Mouse (Mus musculus): ENCODE data around the gene Brd3. TPM values are rescaled to one million over a fixed set of nuclear protein-coding genes. Genes with fewer than 3 reads are reported as not detected.

Gene Brd3
- total and polyA plus RNA-seq, 3 experiments, result 10.7 to 46.9 (median 38.7) TPM

GRCm38 (mm10) chr2:27408194-27408593 lies 99.3 kb downstream of the Brd3 start:
- Histone ChIP-seq H3K4me1 (ENCODE audit: control insufficient read depth in 1 of 2, insufficient read depth in 2 of 2, low read length in 2 of 2) (peaks cover 0 to 7% of the 10 kb centered on the region in 2 experiments; a peak in 3 of 4 replicates), H3K9ac (ENCODE audit: control insufficient read depth, low read depth, low read length, poor library complexity, severe bottlenecking) (no peak overlapping the region), H3K4me3 (ENCODE audit: control insufficient read depth in 1 of 2, insufficient read depth in 1 of 2, low read depth in 2 of 2, low read length in 2 of 2) (no peak overlapping the region), H3K79me2 (ENCODE audit: control insufficient read depth, insufficient read depth, low read length, poor library complexity) (no peaks in the 10 kb centered on the region), H3K27me3 (ENCODE audit: control insufficient read depth in 1 of 2, insufficient read depth in 2 of 2, low read length in 2 of 2) (no peaks in the 10 kb centered on the region), H3K9me3 (replicated peaks; ENCODE audit: insufficient read depth, low read length) (no peaks in the 10 kb centered on the region), H3K36me3 (ENCODE audit: control insufficient read depth in 1 of 2, insufficient read depth in 2 of 2, low read length in 2 of 2) (no peaks in the 10 kb centered on the region), H3K27ac (ENCODE audit: control insufficient read depth, low read depth, low read length) (no peak overlapping the region)
- no peak for TF ChIP-seq MAZ (IDR thresholded peaks at IDR 0.05; ENCODE audit: low read depth, low read length)
- TF ChIP-seq MAFK (IDR thresholded peaks at IDR 0.05; ENCODE audit: borderline replicate concordance, low read depth, low read length), result no peak
- TF ChIP-seq RCOR1 (IDR thresholded peaks at IDR 0.05; ENCODE audit: low read depth, low read length), result no peak
- no peak for TF ChIP-seq MYB (IDR thresholded peaks at IDR 0.05; ENCODE audit: low read depth, low read length)
- TF ChIP-seq USF1 (IDR thresholded peaks at IDR 0.05; ENCODE audit: low read depth, low read length), result no peak
- TF ChIP-seq JUND (IDR thresholded peaks at IDR 0.05; ENCODE audit: low read depth, low read length), result no peak
- TF ChIP-seq BHLHE40 (IDR thresholded peaks at IDR 0.05; ENCODE audit: borderline replicate concordance, low read depth, low read length), result no peak
- no peak for TF ChIP-seq ZMIZ1 (IDR thresholded peaks at IDR 0.05; ENCODE audit: low read depth, low read length)
- no peak for DNase-seq (ENCODE audit: low read depth, low spot score)

- Histone ChIP-seq H3K4me3 (ENCODE audit: control insufficient read depth in 1 of 2, insufficient read depth in 1 of 2, low read depth in 2 of 2, low read length in 2 of 2) (no peak overlapping the region), H3K4me1 (ENCODE audit: control insufficient read depth in 1 of 2, insufficient read depth in 2 of 2, low read length in 2 of 2) (peaks cover 0 to 2% of the 10 kb centered on the region in 2 experiments; a peak in 2 of 4 replicates), H3K27ac (ENCODE audit: control insufficient read depth, low read depth, low read length) (no peak overlapping the region), H3K9me3 (replicated peaks; ENCODE audit: insufficient read depth, low read length) (no peaks in the 10 kb centered on the region), H3K27me3 (ENCODE audit: control insufficient read depth in 1 of 2, insufficient read depth in 2 of 2, low read length in 2 of 2) (no peaks in the 10 kb centered on the region), H3K36me3 (ENCODE audit: control insufficient read depth in 1 of 2, insufficient read depth in 2 of 2, low read length in 2 of 2) (no peaks in the 10 kb centered on the region), H3K79me2 (ENCODE audit: control insufficient read depth, insufficient read depth, low read length, poor library complexity) (no peaks in the 10 kb centered on the region), H3K9ac (ENCODE audit: control insufficient read depth, low read depth, low read length, poor library complexity, severe bottlenecking) (no peak overlapping the region)
- DNase-seq (ENCODE audit: low read depth, low spot score), result no peak
- TF ChIP-seq TAL1 (IDR thresholded peaks at IDR 0.05; ENCODE audit: low read length) (no peak), SMC3 (IDR thresholded peaks at IDR 0.05; ENCODE audit: low read depth, low read length) (no peak), UBTF (IDR thresholded peaks at IDR 0.05; ENCODE audit: borderline replicate concordance, insufficient read depth, low read depth, low read length) (no peak), CHD2 (IDR thresholded peaks at IDR 0.05; ENCODE audit: low read length) (no peak), MYC (IDR thresholded peaks at IDR 0.05; ENCODE audit: low read depth, low read length) (no peak), TBP (IDR thresholded peaks at IDR 0.05; ENCODE audit: low read depth, low read length) (no peak), RCOR1 (IDR thresholded peaks at IDR 0.05; ENCODE audit: low read depth, low read length) (no peak), ZMIZ1 (IDR thresholded peaks at IDR 0.05; ENCODE audit: low read depth, low read length) (no peak), POLR2AphosphoS2 (IDR thresholded peaks at IDR 0.05; ENCODE audit: low read length) (no peak), SIN3A (IDR thresholded peaks at IDR 0.05; ENCODE audit: low read length) (no peak), NELFE (IDR thresholded peaks at IDR 0.05; ENCODE audit: low read depth, low read length) (no peak)
Measured at GRCm38 (mm10) chr2:27406928-27407327, 100.5 kb downstream of the Brd3 start.

Measured in MEL (cell line).